Mouse (Mus musculus): ENCODE results near the gene Zwint. TPM values are rescaled to one million over a fixed set of nuclear protein-coding genes. Genes with fewer than 3 reads are reported as not detected.
A peak's percentile ranks its signal among the peaks of the same experiment; 100 is the strongest.

The Zwint gene
- total RNA-seq (2021), result 100 to 1,000 TPM; 626 to 772 TPM

DNA sequence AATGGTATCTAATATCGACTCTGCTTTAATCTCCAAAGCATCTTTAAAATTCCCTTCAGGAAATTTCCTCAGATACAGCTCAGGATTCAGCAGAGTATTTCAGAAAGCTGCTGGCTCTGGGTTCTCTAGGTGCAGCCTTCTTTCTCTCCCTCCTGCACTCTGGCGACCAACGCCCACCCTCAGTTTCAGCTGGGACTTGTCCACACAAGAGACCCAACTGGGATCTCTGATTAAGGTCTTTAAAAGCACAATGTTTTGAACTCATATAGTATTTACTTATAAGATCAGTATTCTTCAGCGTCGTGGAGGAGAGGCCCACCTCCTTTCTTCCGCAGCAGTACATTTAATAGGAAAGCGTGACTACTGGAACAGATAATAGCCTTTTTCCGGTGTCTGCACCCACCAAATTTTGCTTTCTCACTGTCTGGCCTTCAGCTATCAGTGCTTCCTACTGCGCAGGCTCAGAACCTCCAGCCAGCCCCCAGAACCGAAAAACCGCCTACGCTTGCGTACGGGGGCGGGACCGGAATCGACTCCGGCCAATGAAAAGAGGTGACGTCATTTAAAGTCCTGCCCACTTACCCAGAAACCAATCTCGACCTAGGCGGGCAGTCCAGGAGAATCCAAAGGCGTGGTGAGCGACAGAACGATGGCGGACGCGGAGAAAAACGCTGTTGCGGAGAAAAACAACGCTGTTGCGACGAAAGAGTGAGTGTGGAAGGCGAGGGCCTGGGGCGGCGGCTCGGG, at the start of gene Zwint:
TSS of gene Zwint (plus strand) at position 576 of the 747 bp plus-strand sequence.
- peak; percentile 85 to 88 for DNase-seq (ENCODE audit: extremely low spot score in 1 of 2, low spot score in 1 of 2)

DNA sequence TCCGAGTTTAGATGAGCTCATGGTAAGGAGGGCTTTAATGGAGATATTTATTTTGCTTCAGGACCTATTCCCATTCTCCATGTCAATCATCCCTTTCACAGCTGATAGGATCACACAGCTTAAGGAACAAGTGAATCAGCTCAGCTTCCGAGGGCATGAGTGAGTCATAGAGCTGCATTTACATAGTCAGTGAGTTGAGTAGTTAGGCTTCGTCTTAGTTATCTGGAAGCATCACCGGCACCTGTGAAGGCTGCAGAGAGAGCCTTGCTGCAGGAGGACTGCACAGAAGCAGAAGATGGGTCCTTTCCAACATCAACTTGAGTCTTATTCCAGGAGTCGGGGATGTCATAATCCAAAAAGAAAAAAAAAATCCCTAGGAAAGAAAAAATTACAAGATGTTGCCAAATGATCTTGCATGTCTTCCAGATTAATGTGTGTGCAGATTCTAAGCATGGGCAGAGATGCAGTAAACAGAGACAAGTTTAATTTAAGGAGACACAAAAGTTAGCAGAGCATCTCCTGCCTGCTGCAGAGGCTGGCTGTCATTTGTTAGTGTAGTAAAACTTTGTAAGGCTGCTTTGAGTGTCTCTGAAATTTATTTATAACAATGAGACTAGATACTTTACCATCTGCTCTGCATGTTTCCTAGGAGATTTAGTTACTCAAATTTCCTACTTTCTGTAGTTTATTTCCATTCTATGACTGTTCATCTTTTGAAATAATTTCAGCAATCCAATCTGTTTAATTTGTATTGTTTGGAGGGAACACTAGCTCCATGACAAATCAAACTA, 41.3 kb upstream of the Zwint start:
- no peak for DNase-seq (ENCODE audit: extremely low spot score in 1 of 2, low spot score in 1 of 2)

GRCm38 (mm10) chr10:72616153-72616552, 38.5 kb upstream of the Zwint start:
- DNase-seq (ENCODE audit: extremely low spot score in 1 of 2, low spot score in 1 of 2), result no peak

- DNase-seq (ENCODE audit: extremely low spot score in 1 of 2, low spot score in 1 of 2), result no peak
Observed at GRCm38 (mm10) chr10:72620527-72620926, 34.1 kb upstream of the Zwint start.

DNA sequence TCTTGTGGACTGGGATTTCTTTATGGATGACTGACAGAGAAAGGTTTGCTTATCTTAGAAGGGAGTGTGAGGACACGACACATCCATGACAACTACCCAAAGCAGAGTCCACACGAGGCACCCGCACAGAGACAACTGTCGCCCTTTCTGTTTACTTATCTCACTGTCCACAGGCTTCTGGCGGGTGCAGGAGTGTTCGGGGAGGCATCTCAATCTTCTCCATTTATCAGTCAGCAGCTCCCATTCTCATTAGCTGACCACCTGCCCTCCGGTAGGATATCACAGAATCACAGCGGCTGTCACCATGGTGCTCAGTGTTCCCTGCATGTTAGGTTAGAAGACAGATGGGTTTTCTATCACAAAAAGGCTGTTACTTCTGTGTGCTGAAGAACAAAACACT, 31.1 kb upstream of the Zwint start:
- DNase-seq (ENCODE audit: extremely low spot score in 1 of 2, low spot score in 1 of 2), result peak in 1 of 2 experiments; percentile 9

GRCm38 (mm10) chr10:72634125-72634524, 20.5 kb upstream of the Zwint start:
- DNase-seq (ENCODE audit: extremely low spot score in 1 of 2, low spot score in 1 of 2), result no peak

GRCm38 (mm10) chr10:72650867-72651266, 3.8 kb upstream of the Zwint start:
- no peak for DNase-seq (ENCODE audit: extremely low spot score in 1 of 2, low spot score in 1 of 2)

DNA sequence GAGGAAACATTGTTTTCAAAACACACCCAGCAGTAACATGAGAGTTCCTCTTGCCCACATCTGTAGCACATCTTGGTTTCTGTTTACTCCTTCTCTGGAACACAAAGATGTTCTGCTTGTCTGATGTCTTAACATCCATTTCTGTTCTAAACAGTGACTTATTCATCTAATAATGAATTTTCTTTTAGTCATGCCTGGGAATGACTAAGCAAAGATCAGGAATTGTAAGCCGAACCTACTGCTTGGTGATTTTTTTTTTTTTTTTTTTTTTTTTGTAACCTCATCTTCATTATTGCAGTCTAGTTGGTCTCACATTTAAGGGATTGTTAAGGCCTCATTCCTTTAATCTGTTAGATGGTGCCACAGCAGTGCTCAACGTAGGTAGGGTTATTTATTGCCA, 848 bp upstream of the Zwint start:
- DNase-seq (ENCODE audit: extremely low spot score in 1 of 2, low spot score in 1 of 2), result no peak

DNA sequence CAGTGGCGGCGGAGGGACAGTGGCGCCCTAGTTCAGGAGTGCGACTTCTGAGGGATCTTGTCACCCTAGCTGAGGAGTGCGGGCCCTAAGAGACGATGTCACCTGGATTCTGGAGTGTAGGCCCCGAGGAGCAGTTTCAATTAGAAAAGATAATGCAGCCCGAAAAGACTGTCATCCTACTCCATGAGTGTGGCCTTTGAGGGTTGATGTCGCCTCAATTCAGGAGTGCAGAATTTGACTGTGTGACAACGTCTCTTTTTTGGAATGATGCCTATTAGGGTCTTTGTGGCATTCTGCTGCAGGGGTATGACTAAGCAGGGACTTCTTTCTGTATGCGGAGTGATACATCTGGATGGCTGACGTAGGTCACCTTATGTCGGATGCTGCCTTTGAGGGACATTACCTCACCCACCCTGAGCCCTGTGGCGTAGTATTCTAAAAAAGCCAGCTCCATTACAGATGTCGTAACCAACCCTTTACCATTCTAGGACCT, 418 bp downstream of the Zwint start:
- peak; percentile 19 to 29 for DNase-seq (ENCODE audit: extremely low spot score in 1 of 2, low spot score in 1 of 2)

GRCm38 (mm10) chr10:72659198-72659597, 4.6 kb downstream of the Zwint start:
- DNase-seq (ENCODE audit: extremely low spot score in 1 of 2, low spot score in 1 of 2), result no peak

DNA sequence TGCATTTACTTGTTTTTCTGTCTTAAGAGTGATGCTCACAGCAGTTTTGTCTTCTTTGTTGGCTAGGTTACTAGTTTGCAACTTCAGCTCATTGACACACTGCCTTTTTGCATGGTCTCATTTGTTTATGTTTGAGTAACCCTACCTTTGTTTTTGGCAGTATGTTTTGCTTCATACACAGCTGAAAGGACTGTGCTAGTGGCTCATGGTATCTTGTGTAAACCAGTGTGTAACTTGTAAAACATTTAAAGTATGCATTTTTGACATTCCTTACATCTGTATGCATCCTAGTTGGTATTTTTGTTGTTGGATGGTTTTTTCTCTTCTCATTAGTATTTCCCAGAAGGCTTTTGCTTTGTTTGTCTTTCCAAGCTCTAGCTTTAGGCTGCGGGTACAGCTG, 5.7 kb downstream of the Zwint start:
- no peak for DNase-seq (ENCODE audit: extremely low spot score in 1 of 2, low spot score in 1 of 2)

- no peak for DNase-seq (ENCODE audit: extremely low spot score in 1 of 2, low spot score in 1 of 2)
Observed at GRCm38 (mm10) chr10:72667856-72668255, 13.2 kb downstream of the Zwint start.

DNA sequence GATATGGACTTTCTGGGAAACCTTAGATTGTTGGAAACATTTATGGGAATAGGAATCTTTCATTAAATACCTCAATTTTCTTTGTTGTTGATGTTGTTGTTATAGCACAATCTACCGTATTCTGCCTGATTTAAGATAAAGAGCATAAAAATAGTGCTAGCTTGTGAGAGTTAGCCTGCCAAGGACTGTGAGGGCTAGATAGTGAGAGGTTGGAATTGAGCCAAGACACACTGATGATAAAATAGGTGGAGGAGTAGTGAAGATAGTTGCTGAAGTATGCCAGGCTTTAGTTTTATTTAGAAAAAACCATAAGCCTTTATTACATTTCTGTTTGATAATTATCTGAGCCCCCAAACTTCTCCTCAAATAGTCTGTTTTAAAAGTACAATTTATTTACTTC, 14.4 kb downstream of the Zwint start:
- DNase-seq (ENCODE audit: extremely low spot score in 1 of 2, low spot score in 1 of 2), result no peak

DNA sequence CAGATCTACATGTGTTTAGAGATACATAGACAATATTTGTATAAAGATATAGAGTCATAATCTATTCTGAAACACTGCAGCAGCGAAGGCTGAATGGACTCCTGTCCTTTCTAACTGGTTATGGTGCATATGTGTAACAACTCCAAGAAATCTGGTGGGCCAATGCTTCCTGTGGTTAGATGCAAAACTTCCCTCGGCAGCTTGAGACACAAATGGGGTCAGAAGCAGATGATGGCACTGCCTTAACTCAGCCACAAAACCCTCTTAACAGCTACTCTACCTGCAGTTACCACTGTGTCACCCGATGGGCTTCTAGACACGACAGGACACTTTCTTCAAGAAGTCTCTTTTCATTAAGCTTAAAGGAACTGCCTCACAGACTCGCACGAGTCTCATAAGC, 21.3 kb downstream of the Zwint start:
- no peak for DNase-seq (ENCODE audit: extremely low spot score in 1 of 2, low spot score in 1 of 2)

DNA sequence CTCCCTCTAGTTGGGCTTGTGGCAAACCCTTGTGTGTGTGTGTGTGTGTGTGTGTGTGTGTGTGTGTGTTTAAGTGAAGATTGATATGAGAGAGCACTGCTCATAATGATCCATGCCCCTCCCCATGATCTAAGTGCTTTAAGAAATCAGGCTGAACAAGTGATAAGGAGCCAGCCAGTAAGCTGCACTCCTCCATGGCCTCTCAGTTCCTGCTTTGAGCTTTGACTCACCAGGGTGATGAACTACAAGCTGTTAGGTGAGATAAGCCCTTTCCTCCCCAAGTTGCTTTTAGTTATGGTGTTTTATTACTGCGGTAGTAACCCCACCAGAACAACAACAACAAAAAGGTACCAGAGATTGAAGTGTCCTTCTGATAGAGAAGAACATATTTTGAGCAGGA, 21.9 kb downstream of the Zwint start:
- DNase-seq (ENCODE audit: extremely low spot score in 1 of 2, low spot score in 1 of 2), result no peak

GRCm38 (mm10) chr10:72679086-72679485, 24.4 kb downstream of the Zwint start:
- no peak for DNase-seq (ENCODE audit: extremely low spot score in 1 of 2, low spot score in 1 of 2)

- DNase-seq (ENCODE audit: extremely low spot score in 1 of 2, low spot score in 1 of 2), result no peak
Observed at GRCm38 (mm10) chr10:72701092-72701491, 46.4 kb downstream of the Zwint start.

DNA sequence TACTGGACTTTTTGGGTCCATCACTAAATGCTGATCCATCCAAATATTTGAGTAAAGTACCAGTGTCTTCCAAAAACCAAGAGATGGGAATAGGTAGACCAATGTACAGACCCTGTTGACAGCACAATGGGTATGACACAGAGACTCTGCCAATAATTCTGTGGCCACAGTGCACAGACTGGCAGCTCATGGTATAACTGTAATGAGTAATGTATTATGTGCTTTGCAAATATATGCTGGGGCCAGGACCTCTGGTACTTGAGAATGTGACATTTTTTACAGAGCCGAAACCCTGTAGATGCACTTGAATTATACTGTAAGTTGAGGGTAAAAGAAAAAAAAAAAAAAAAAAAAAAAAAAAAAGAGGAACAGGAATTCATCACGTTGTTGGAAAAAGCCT, 59.1 kb downstream of the Zwint start:
- DNase-seq (ENCODE audit: extremely low spot score in 1 of 2, low spot score in 1 of 2), result no peak

Measured in layer of hippocampus, postnatal 25 days (tissue).